Mouse (Mus musculus) myocyte (in vitro differentiated cells): ENCODE data around the gene Ppp1ca. TPM values are rescaled to one million over a fixed set of nuclear protein-coding genes. Genes with fewer than 3 reads are reported as not detected.
A peak's percentile ranks its signal among the peaks of the same experiment; 100 is the strongest.

ENCODE experiments used
- H3K27me3 ChIP-seq: one replicate; pipeline ENCODE4 v1.6.1; 2011; ENCODE audit not compliant: control insufficient read depth, insufficient read depth, insufficient read length
- H3K36me3 ChIP-seq: one replicate; pipeline ENCODE4 v1.6.1; 2011; ENCODE audit not compliant: control insufficient read depth, insufficient read depth
- H3K4me2 ChIP-seq: one replicate; pipeline ENCODE4 v1.6.1; 2011; ENCODE audit warnings: low read depth, control low read depth
- H3K4me3 ChIP-seq: one replicate; pipeline ENCODE4 v1.5.1; 2011; ENCODE audit warnings: mild to moderate bottlenecking, control low read depth, moderate library complexity
- H3K79me2 ChIP-seq: one replicate; pipeline ENCODE4 v1.6.1; 2011; ENCODE audit not compliant: control insufficient read depth, insufficient read depth
- H3ac ChIP-seq: one replicate; pipeline ENCODE4 v1.6.1; 2011; ENCODE audit not compliant: control insufficient read depth, insufficient read length
- CEBPB ChIP-seq: IDR thresholded peaks from 2 replicates; pipeline ENCODE4 v1.6.1; 2011; ENCODE audit warnings: mild to moderate bottlenecking, moderate library complexity; ENCODE audit not compliant: poor library complexity, insufficient read depth, severe bottlenecking
- E2F4 ChIP-seq: IDR thresholded peaks from one replicate; pipeline ENCODE4 v1.6.1; 2011; ENCODE audit warnings: mild to moderate bottlenecking, control low read depth, moderate library complexity; ENCODE audit not compliant: insufficient read depth
- MAX ChIP-seq: IDR thresholded peaks from one replicate; pipeline ENCODE4 v1.6.1; 2011; ENCODE audit warnings: low read depth, mild to moderate bottlenecking, control low read depth
- MYOD1 ChIP-seq, 3 experiments: IDR thresholded peaks; one replicate each; pipeline ENCODE4 v1.6.1; 2011; ENCODE audit warnings: control low read depth in 2 of 3, low read depth in 2 of 3, mild to moderate bottlenecking in 2 of 3, moderate library complexity in 1 of 3; ENCODE audit not compliant: insufficient read length in 2 of 3, control insufficient read depth in 1 of 3
- MYOG ChIP-seq, 3 experiments: IDR thresholded peaks; one replicate each; pipeline ENCODE4 v1.6.1; 2011; ENCODE audit warnings: control low read depth in 2 of 3, low read depth in 2 of 3, mild to moderate bottlenecking in 2 of 3; ENCODE audit not compliant: insufficient read length in 2 of 3, control insufficient read depth in 1 of 3, insufficient read depth in 1 of 3
- POLR2A ChIP-seq: IDR thresholded peaks from one replicate; pipeline ENCODE4 v1.6.1; 2011; ENCODE audit warnings: low read depth, mild to moderate bottlenecking, control low read depth, moderate library complexity; ENCODE audit not compliant: insufficient read length
- POLR2AphosphoS2 ChIP-seq: IDR thresholded peaks from one replicate; pipeline ENCODE4 v1.6.1; 2011; ENCODE audit warnings: low read depth, control low read depth; ENCODE audit not compliant: insufficient read length
- REST ChIP-seq: IDR thresholded peaks from one replicate; pipeline ENCODE4 v1.6.1; 2011; ENCODE audit warnings: mild to moderate bottlenecking, control low read depth, moderate library complexity; ENCODE audit not compliant: insufficient read depth, insufficient read length
- SRF ChIP-seq: IDR thresholded peaks from one replicate; pipeline ENCODE4 v1.6.1; 2011; ENCODE audit warnings: low read depth; ENCODE audit not compliant: control insufficient read depth, insufficient read length
- TCF12 ChIP-seq: IDR thresholded peaks from one replicate; pipeline ENCODE4 v1.6.1; 2011; ENCODE audit warnings: mild to moderate bottlenecking, control low read depth; ENCODE audit not compliant: poor library complexity, insufficient read depth, severe bottlenecking
- TCF3 ChIP-seq: IDR thresholded peaks from one replicate; pipeline ENCODE4 v1.6.1; 2011; ENCODE audit warnings: low read depth, control low read depth; ENCODE audit not compliant: insufficient read length
- USF1 ChIP-seq: IDR thresholded peaks from one replicate; pipeline ENCODE4 v1.6.1; 2011; ENCODE audit warnings: low read depth, mild to moderate bottlenecking, control low read depth, moderate library complexity
- polyA plus RNA-seq: library from polyadenylated mRNA; unstranded; fragments of >200 nt; fragmentation: generic; extraction: Trizol; gene quantifications from one replicate; pipeline ENCODE4 v1.2.1, GENCODE M21; 2012; ENCODE audit warnings: missing spikeins

Gene Ppp1ca
- polyA plus RNA-seq, 1 experiment, result 702 TPM

- Histone ChIP-seq H3K4me3 (no peak overlapping the region), H3K79me2 (peaks cover 35% of the 10 kb centered on the region), H3ac (no peak overlapping the region), H3K27me3 (no peaks in the 10 kb centered on the region), H3K36me3 (peaks cover 23% of the 10 kb centered on the region), H3K4me2 (no peak overlapping the region)
- TF ChIP-seq TCF12 (no peak), CEBPB (no peak), SRF (no peak), MYOD1 (IDR thresholded peaks at IDR 0.05; ENCODE audit: control insufficient read depth in 1 of 3, insufficient read length in 2 of 3, low read depth in 2 of 3) (no peak)
These were observed 4.7 kb downstream of the Ppp1ca start for GRCm38 (mm10) chr19:4196548-4196947.

GRCm38 (mm10) chr19:4197180-4197579 lies 5.3 kb downstream of the Ppp1ca start:
- H3ac ChIP-seq, result no peak overlapping the region
- peaks cover 23% of the 10 kb centered on the region for H3K36me3 ChIP-seq
- no peaks in the 10 kb centered on the region for H3K27me3 ChIP-seq
- peak; percentile 9 for TF ChIP-seq POLR2A
- TF ChIP-seq USF1, result no peak
- no peak for TF ChIP-seq SRF
- TF ChIP-seq POLR2AphosphoS2, result peak; percentile 55
- TF ChIP-seq TCF12, result no peak
- TF ChIP-seq CEBPB, result no peak
- no peak for TF ChIP-seq MYOG (IDR thresholded peaks at IDR 0.05; ENCODE audit: control insufficient read depth in 1 of 3, insufficient read depth in 1 of 3, insufficient read length in 2 of 3, low read depth in 2 of 3)
- no peak for TF ChIP-seq TCF3
- peak in 1 of 3 experiments; percentile 2 for TF ChIP-seq MYOD1 (IDR thresholded peaks at IDR 0.05; ENCODE audit: control insufficient read depth in 1 of 3, insufficient read length in 2 of 3, low read depth in 2 of 3)
- H3K4me3 ChIP-seq, result no peak overlapping the region
- H3K79me2 ChIP-seq, result peaks cover 35% of the 10 kb centered on the region
- H3K4me2 ChIP-seq, result no peak overlapping the region

- Histone ChIP-seq H3K4me3 (peak within 1 kb of the TSS; percentile 69), H3K79me2 (peaks cover 17% of the 10 kb centered on the region), H3K4me2 (peak within 1 kb of the TSS; percentile 100), H3K36me3 (peaks cover 5% of the 10 kb centered on the region), H3ac (peak within 1 kb of the TSS; percentile 20), H3K27me3 (no peaks in the 10 kb centered on the region)
- TF ChIP-seq MYOD1 (IDR thresholded peaks at IDR 0.05; ENCODE audit: control insufficient read depth in 1 of 3, insufficient read length in 2 of 3, low read depth in 2 of 3) (no peak), POLR2A (peak; percentile 74), USF1 (peak; percentile 100), CEBPB (no peak), E2F4 (peak; percentile 74), TCF12 (no peak), REST (no peak), SRF (peak; percentile 42), MAX (no peak), TCF3 (no peak), POLR2AphosphoS2 (peak; percentile 84)
These were observed 9.5 kb downstream of the Ppp1ca start, which contains the start of gene Rad9a for GRCm38 (mm10) chr19:4201291-4201909. Gene Rad9a (minus strand): TSS chr19:4201662.

GRCm38 (mm10) chr19:4202149-4202548 lies 10.3 kb downstream of the Ppp1ca start:
- Histone ChIP-seq H3K27me3 (no peaks in the 10 kb centered on the region), H3K79me2 (peaks cover 17% of the 10 kb centered on the region), H3K4me3 (peak overlapping the region; percentile 69), H3K4me2 (peak overlapping the region; percentile 100), H3ac (peak overlapping the region; percentile 20), H3K36me3 (peaks cover 4% of the 10 kb centered on the region)
- TF ChIP-seq MAX (no peak), USF1 (no peak), SRF (no peak), POLR2AphosphoS2 (no peak), MYOG (IDR thresholded peaks at IDR 0.05; ENCODE audit: control insufficient read depth in 1 of 3, insufficient read depth in 1 of 3, insufficient read length in 2 of 3, low read depth in 2 of 3) (no peak), TCF12 (no peak), REST (no peak), CEBPB (no peak), E2F4 (no peak), MYOD1 (IDR thresholded peaks at IDR 0.05; ENCODE audit: control insufficient read depth in 1 of 3, insufficient read length in 2 of 3, low read depth in 2 of 3) (no peak), TCF3 (no peak), POLR2A (no peak)

- no peaks in the 10 kb centered on the region for H3K36me3 ChIP-seq
- TF ChIP-seq SRF (no peak), MAX (no peak), MYOD1 (IDR thresholded peaks at IDR 0.05; ENCODE audit: control insufficient read depth in 1 of 3, insufficient read length in 2 of 3, low read depth in 2 of 3) (no peak), REST (no peak), CEBPB (no peak), E2F4 (no peak), POLR2AphosphoS2 (no peak), MYOG (IDR thresholded peaks at IDR 0.05; ENCODE audit: control insufficient read depth in 1 of 3, insufficient read depth in 1 of 3, insufficient read length in 2 of 3, low read depth in 2 of 3) (no peak)
- H3K4me3 ChIP-seq, result no peak overlapping the region
- H3K27me3 ChIP-seq, result no peaks in the 10 kb centered on the region
- H3K79me2 ChIP-seq, result peaks cover 17% of the 10 kb centered on the region
- H3ac ChIP-seq, result no peak overlapping the region
- H3K4me2 ChIP-seq, result no peak overlapping the region
These were observed 11.3 kb downstream of the Ppp1ca start for GRCm38 (mm10) chr19:4203148-4203547.
